Mouse (Mus musculus): Measurements from ENCODE around the gene Hibch.
A peak's percentile ranks its signal among the peaks of the same experiment; 100 is the strongest.

Hibch gene

DNA sequence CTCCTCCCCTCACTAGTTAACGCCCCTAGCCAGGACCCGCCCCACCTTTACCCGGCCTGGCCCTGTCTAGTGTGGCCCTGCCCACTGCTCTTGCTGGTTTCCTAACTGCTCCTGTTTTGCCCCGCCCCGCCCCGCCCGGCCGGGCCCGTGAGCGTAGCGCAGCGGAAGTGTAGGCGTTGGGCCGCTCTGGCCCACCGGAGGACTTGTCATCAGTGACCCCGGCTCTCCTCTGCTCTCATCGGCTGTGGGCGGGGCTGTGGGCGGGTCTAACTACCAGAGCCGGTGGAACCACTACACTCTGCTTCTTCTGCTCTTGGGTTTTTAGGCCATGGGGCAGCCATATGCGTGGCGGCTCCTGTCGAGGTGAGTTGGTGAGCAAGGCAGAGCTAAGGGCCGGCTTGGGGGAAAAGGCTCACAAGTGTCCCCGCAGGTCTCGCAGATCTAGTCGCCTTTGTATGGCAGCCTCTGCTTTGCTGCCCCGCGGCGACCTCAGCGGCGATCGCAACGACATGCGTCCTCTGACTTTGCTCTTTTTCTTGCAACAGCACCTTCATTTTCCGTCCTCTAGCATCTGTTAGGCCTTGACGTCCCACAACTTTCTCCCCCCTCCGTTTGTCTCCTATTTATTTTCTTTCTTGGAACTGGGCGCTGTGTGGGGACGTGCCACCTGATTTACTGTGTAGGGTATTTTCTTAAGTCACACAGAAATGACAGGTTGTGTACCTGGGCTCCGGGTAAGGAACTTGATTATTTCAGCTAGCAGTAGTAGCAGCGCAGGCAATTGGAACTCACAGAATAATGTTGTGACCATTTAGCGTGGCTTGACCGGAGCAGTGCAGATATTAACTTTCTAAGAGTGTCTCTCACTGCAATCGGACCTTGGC, at the start of gene Hibch:
TSS of gene Hibch (plus strand) at position 148 of the 884 bp plus-strand sequence.
- peak; percentile 99 for DNase-seq (ENCODE audit: low read depth, low spot score)

DNA sequence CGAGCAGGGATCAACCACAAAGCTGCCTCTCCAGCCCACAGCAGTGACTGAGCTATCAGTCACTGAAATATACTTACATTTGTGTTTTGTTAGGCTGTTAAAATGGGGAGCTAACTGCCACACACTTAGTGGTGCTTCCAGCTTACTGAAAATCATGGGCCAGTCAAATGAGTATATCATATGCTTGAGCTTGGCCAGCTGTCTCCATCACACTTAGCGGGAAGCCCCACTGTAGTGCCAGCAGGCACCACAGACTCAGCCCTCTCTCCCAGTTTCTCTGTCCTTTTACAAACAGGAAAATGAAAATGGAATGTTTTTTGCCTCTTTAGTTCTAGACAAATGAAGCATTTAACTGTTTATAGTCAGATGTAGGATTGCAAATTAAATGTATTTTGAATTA, 48.8 kb upstream of the Hibch start:
- no peak for DNase-seq (ENCODE audit: low read depth, low spot score)

DNA sequence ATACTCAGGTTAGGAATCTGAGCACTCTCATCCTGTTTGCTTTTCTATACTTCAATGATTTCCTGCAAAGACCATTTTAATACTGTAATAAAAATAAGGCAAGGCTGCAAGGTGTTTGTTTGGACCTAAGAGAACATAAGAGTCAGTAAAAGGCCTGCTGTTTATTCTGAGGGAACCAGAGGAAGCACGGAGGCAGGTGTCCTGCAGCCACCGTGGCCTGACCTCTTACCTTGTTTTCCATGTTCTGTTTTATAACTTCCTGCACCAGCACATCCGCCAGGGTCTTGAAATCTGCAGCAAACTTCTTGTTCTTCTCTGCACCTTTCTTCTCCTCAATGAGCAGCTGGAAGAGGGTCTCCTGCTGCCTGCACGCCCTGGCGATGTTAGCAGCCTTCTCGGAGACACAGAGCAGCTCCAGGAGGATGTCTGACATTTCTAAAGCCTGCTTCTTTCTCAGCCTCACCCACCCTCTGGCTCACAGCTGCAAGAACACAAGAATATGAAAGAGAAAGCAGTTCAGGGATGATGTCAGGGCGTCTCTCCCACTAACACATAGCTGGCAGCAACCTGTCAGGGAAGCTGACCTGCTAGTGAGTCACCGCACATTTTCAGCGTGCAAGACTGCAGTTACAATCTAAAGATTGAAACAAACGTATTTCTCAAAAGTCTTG, 45.5 kb upstream of the Hibch start:
- peak; percentile 84 for DNase-seq (ENCODE audit: low read depth, low spot score)

DNA sequence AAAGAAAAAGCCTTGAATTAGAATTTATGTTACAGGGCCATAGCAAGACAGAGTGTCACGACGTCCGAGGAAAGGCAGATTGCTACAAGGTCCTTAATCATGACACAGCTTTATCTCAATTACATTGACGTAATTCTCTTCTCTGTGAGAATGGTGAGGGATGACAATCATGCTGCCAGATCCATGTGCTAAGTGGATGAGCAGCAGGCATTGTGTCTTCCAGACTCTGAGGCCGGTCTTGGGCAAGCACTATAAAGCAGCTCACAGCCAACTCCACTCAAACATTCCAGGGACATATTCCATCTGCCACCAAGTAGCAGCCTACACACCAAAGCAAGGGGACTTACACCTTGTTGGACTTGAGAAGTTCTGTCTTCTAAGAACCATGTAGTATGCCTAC, 45.0 kb upstream of the Hibch start:
- peak; percentile 32 for DNase-seq (ENCODE audit: low read depth, low spot score)

DNA sequence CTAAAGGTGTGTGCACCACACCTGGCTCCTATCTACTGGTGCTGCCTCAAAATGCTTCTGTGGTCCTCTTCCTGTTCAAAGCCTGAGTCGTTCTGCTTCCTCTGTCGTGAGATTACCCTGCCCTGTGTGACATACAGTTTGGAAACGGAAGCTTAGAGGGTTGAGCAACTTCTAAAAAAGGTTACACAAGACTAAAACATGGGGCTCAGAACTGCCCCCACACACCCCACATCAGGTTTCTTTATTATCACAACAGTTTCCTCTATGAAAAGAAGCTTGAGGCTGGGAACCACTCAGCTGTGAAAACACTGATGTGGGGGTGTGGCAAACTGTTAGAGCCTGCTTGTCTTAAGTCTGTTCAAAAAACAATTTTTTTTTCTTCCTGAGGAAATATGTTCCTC, 44.4 kb upstream of the Hibch start:
- peak; percentile 13 for DNase-seq (ENCODE audit: low read depth, low spot score)

DNA sequence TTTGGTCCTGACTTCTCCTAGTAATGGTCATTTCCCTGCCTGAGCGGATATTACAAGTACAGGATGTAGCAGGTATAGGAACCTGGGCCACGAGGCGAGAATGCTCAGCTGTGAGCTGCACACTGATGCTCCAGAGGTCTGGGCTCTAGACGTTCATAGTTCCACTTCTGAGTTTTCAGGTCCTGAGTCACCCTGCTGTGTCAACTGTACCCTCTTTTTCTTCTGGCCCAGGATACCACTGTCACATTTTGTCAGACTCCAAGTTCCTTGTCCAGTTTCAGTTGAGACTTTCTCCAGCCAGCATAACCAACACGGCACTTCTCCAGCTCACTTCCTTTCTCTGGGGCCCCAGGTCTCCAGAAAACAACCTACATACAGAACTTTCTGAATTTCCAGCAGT, 43.1 kb upstream of the Hibch start:
- no peak for DNase-seq (ENCODE audit: low read depth, low spot score)

DNA sequence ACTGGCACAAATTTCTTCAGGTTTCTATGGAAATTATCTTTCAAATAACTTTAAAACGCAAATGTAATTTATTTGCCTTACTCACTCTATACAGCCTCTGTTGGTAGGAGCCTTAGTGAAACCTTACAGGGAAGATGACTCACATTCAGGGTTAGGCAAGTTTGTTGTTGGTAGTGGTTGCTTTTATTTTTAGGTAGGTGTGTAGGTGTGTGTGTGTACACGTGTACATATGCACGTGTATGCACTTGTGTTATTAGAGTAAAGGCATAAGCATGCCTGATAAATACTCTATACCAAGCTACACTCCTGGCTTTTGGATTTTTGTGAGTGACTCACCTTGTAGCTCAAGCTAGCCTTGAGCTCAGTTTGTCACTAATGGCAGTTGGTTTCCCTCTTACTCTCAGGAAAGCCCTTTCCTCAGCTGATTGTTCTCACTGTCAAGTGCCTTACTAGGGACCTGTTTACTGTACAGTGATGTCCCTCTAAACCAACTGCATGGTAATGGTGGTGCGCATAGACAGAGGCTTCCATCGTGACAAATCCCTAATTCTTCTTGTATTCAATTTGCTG, 42.2 kb upstream of the Hibch start:
- peak; percentile 12 for DNase-seq (ENCODE audit: low read depth, low spot score)

DNA sequence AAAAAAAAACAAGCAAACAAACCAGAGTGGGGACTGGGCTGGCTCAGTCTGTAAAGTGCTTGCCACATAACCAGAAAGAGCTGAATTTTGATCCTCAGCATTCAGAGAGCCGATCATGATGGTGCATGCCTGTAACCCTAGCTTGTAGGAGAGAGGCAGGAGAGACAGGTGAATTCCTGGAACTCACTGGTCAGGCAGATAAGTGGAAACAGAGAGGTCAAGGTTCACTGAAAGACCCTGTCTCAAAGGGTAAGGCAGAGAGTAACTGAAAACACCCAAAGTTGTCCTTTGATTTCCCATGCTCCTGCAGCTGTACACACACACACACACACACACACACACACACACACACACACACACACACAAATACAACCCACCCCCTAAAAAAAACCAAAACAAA, 39.7 kb upstream of the Hibch start:
- no peak for DNase-seq (ENCODE audit: low read depth, low spot score)

DNA sequence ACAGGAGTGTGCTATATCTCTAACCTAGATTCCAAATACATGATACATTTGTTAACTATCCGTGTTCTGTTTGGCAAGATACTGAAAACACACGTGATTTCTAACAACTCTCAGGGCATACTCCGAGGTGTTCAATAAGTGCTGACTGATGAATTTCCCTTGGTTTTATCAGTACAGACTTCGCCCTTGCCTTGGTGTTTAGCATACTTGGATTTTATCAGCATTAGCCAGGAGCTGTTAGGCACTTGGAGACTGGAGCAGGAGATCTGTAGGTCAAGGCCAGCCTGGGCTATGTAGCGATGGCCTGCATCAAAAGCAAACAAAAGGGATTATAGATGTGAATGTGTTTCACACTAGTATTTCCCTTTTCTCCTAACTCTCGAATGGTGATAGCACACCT, 36.3 kb upstream of the Hibch start:
- DNase-seq (ENCODE audit: low read depth, low spot score) = no peak

DNA sequence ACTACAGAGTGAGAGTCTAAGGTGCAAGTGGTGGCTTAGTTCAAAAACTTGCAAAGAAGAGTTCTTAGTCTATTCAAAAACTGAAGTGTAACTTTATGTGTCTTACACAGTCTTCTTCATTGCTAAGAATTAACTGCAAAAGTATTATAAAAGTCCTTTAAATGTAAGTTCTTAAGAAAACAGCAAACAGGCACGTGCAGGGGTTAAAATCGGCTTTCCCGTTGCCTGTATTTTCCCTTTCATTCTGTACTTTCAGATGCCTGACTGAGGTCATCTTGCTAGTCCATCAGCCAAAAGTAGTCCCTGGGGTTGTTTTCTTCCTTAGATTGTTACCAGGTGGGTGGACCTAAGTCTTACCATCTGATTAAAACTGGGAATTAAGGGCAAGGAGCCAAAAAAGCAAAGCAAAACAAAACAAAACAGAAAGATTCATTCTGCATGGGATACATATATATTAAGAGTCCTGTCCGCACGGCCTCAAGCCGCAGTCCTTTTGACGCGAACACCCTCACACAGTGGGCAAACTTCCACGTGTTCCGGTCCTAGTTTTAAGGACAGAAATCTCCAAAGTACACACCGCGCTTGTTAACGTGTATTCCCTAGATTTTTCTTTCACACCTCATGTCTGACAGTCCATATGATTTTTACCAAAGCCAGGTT, 28.4 kb upstream of the Hibch start:
- peak; percentile 70 for DNase-seq (ENCODE audit: low read depth, low spot score)

DNA sequence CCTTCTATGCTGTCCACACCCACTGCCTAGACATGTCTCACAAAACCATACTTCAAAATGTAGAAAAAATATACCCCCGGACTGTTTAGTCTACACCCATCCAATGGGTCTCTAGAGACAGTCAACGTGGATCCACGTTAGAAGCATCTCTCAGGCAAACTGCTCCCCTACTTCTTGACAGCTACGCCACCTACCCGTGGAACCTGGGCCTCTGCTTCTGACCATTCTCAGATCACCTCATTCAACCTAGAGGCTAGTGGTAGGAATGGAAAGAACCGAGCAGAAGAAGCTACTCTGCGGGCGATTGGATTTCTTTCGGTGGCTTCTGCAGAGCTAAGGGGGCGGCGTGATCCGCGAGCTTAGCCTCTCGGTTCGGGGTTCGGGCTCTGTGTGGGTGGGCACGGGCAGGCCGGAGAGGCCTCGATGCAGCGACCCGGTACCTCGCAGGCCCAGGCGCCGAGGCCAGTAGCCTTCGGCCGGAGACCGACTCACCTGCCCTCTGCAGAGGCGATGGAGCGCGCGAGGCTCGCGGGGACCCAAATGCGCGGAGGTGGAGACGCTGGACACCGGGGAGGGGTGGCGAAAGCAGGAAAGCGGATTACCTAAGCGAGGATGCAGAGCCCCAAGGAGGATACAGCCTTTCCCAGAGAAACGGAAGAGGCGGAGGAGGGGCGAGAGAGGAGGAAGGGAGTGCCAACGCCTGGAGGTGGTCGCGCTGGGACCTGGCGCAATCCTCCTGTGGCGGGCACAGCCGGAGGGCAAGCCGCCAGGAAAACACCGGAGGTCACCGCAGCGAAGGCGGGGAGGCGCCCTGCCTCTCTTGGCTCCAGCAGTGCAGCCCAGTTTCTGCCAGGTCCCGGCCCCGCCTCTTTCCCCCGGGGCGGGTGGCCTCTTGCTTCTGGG, 27.6 kb upstream of the Hibch start, which contains the start of gene Inpp1:
TSS of gene Inpp1 (minus strand) at position 779 of the 903 bp plus-strand sequence.
- DNase-seq (ENCODE audit: low read depth, low spot score) = peak; percentile 86

DNA sequence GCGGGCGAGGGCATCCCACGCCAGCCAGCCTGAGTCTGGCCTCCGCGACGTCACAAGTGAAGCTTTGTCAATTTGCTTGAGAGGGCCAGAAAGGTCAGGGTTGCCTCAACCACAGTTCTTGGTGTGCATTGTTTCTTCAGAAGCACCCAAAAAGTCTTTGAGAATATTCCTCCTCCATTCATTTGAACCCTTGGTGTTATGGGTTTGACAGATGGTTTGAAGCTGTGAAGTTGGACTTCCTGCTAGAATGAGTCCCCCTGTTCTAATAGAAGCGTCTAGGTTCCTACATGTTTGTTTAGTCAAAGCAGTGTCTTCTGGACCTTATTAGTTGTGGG, 26.9 kb upstream of the Hibch start:
- DNase-seq (ENCODE audit: low read depth, low spot score) = no peak

DNA sequence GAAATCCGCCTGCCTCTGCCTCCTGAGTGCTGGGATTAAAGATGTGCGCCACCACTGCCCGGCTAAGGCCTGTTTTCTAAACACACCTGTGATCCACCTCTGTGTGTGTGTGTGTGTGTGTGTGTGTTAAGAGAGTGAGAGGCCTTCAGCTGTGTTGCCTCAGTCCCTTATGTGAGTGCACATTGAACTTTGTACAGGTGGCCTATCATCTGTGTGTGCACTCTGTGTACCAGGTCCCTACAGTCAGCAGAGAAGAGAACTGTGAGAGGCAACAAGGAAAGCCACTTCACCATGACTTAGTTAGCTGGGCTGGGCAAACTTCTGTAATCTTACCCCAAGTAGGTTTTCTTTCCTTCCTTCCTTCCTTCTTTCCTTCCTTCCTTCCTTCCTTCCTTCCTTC, 5.6 kb upstream of the Hibch start:
- DNase-seq (ENCODE audit: low read depth, low spot score) = no peak

DNA sequence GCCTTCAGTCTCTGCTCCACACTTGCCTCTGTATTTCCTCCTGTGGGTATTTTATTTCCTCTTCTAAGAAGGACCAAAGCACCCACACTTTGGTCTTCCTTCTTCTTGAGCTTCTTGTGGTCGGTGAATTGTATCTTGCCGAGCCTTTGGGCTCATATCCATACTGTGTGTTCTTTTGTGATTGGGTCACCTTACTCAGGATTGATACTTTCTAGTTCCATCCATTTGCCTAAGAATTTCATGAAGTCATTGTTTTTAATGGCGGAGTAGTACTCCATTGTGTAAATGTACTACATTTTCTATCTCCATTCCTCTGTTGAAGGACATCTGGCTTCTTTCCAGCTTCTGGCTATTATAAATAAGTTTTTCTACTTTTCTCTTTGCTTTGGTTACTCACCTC, 375 bp upstream of the Hibch start:
- no peak for DNase-seq (ENCODE audit: low read depth, low spot score)

DNA sequence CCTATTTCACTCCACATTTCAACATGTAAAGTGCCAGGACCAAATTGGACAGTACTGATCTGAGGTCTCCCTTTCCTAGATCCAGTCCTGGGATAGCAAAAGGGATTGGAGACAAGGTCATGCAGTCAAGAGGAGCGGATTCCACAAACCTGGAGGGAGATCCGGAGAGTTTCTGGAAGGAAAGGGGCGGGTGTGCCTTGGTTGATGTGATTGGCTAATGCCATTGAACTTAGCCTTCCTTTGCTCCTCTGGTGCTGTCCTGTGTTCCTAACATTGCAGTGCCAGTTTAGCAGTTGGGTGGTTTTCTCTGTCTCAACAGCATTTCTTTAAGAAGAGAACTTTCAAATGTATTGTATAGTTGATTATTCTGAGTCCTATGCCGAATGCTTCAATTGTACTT, 1.8 kb downstream of the Hibch start:
- DNase-seq (ENCODE audit: low read depth, low spot score) = no peak

DNA sequence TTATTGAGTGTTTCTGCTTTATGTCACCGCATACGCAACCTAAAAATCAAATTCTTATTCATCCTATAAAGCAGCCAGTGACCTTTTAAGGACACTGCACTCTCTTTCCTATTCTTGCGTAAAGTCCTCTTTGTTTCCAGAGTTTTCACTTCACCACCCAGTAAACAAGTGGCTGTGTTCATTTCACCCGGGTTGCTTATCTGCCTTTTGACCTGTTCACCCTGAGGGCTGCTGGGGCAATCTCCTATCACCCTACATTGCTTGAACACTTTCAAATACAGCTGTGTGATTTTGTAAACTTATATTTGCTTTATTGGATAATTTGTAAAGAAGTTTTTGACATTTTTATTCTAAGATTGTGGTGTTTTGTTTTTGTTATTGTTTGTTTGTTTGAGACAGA, 4.7 kb downstream of the Hibch start:
- no peak for DNase-seq (ENCODE audit: low read depth, low spot score)

DNA sequence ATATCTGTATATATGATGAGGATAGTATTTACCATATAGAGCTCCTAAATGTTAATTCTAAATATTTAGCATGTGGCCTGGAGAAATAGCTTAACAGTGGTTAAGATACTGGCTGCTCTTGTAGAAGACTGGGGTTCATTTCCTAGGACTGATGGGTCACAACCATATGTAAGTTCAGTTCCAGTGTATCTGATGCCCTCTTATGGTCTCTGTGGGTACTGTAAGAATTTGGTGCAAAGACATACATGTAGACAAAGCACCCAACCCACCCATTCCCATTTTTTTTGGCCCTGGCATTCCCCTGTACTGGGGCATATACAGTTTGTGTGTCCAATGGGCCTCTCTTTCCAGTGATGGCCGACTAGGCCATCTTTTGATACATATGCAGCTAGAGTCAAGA, 9.3 kb downstream of the Hibch start:
- peak; percentile 79 for DNase-seq (ENCODE audit: low read depth, low spot score)

DNA sequence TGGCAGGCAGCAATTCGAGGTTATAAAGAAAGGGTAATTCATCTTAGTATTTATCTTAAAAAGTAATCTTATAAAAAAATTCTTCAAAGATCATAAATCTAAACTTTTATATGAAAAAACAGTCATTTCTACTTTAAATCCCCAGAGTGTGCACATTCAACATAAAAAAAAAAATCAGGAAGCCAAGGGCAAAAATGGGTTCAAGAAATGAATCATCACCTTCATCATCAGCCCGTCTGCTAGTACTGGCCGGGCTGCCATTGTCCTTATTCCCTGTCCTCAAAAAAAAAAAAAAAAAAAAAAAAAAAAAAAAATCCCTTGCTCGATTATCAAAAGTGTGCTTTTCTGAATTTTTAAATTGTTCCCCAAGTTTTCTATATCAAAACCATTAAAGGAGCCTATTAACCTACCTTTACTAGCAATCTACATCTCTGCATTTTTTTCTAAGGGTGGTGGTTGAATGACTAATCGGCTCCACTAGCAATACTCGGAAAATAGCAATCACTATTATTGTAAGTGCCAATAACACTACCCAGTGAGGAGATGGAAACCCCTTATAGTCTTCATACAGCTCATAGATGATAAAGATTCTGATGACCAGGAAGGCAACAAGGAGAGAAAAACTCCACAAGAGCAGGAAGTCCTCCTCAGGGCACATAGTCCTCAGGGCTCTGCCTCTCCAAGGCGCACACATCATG, 11.3 kb downstream of the Hibch start:
- peak; percentile 16 for DNase-seq (ENCODE audit: low read depth, low spot score)

DNA sequence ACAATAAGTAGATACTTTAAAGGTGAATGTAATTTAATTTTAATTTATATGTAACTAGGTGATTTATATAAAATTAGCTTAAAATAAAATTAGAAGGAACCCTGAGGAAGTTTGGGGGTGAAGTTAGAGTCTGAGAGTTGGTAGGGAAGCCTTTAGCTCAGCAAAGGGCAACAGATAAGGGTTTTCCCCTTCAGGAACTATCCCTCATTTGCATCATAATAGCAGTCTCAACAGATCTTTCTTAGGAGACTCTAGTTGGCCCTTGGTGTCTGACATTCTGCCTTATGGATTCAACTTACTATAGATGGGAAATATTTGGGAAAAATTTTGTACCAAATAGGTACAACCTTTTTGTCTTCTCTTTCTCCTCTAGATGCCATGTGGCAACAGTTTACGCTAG, 19.5 kb downstream of the Hibch start:
- DNase-seq (ENCODE audit: low read depth, low spot score) = no peak

DNA sequence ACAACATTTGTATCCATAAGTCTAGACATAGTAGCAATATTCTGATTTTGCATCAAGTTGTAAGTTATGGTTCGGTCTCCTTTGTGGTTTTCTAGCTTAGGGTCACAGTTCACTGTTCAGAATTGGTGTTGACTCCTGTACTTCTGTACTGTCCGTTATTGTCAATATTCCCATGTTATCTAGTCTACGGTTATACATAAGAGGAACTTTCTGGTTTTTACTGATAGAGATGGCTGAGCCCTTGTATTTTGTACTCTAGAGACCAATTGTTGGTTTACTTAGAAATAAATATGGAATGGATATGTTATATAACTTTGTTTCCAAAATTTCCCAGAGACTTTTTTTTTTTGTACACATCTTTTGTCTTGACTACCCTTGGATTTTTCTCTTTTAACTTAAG, 21.3 kb downstream of the Hibch start:
- DNase-seq (ENCODE audit: low read depth, low spot score) = no peak

DNA sequence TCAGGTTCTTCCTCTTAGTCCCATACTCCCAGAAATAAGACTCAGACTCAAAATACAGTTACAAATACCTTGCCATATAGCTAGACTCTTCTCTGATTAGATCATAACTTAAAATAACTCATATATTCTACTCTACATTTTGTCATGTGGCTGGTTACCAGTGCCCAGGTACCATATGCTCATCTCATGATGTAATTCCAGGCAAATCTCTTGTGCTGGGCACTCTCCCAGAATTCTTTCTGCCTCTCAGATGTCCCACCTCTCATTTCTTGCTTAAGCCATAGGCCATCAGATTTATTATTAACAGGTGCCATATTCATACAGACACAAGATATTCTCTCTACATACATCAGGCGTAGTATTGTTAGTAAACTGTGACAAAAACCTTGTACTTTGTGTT, 23.1 kb downstream of the Hibch start:
- DNase-seq (ENCODE audit: low read depth, low spot score) = no peak
